Mouse (Mus musculus) NIH3T3 (cell line): Measurements from ENCODE around the gene Creb3l2.
"Not testable (repeated sequence)": the region's sequence is repeated elsewhere in the genome, so short reads cannot be mapped to it uniquely, and the experiment has no call there.

Experiments used
- DNase-seq: peaks from one replicate; pipeline ENCODE4 v3.0.0-alpha.2; 2012; ENCODE audit warnings: low read depth

Gene Creb3l2

DNA sequence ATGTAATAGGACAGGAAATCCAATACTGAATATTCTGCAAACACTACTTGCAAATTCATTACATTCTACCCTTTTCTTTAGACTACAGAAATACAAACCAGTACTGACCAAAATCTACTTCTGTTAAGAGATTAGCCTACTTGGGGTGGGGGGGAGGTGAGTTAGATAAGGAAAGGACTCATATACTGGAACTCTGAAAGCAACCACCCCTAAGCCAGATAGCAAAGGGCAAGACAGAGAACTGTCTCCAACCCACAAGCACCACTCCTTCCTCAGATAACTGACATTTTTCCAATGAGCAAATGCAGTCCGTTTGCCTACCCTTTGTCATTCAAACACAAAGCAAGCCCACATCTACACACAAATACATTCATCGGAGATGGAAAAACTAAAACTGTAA, 32.1 kb downstream of the Creb3l2 start:
- DNase-seq = no peak

DNA sequence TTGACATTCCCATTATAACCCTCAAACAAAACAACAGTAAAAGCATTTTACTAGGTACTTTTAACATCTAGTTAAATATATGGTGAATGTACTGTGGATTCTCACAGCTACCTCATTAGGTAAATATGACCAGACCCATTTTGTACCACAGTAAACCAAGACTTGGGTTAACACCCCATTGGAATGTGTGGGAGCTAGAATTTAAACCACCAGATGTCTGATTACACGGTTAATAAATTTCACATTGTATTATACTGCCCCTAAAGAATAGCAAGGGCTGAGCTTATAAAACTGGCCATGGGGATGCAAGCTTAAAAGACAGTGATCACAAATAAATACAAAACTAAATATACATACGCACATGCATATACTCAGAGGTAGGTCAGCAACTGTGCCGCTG, 34.1 kb downstream of the Creb3l2 start:
- no peak for DNase-seq

- no peak for DNase-seq
These were observed 35.0 kb downstream of the Creb3l2 start for GRCm38 (mm10) chr6:37406903-37407302.

- DNase-seq = no peak
These were observed 35.9 kb downstream of the Creb3l2 start for GRCm38 (mm10) chr6:37406018-37406417.

DNA sequence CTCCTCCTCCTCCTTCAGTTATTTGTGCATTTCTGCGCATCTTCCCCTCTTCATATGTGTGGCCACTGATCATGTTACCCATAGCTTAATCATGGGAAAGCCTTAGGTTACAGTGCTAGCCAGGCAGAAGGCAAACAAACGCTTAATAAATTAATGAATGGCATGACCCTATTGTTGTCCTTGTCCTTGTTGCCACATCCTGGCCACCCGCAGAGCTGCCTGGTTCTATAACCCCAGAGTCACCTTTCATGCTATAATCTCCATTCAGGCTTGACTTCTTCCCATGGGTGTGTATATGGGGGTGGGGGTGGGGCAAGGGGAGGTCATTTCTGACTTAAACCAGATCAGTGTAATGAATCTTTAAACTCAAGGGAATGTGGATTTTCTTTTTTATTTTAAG, 37.6 kb downstream of the Creb3l2 start:
- DNase-seq = no peak

DNA sequence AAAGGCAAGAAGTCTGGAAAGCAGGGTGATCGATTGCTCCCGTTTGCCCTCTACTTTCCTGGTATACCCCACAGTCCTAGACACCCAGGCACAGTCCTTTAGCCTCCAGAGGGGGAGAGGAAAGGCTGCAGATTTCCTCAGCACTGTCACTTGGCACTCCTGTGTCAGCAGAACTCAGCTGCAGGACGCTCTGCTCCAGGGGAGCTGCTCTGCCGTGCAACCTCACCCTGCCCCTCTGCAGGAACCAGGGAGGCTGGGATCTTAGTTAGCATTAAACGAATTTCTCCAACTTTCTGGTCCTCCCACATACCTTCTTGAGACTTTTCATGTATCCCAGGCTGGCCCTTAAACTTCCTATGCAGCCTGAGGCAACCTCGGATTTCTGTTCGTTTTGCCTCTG, 40.0 kb downstream of the Creb3l2 start:
- DNase-seq = no peak

DNA sequence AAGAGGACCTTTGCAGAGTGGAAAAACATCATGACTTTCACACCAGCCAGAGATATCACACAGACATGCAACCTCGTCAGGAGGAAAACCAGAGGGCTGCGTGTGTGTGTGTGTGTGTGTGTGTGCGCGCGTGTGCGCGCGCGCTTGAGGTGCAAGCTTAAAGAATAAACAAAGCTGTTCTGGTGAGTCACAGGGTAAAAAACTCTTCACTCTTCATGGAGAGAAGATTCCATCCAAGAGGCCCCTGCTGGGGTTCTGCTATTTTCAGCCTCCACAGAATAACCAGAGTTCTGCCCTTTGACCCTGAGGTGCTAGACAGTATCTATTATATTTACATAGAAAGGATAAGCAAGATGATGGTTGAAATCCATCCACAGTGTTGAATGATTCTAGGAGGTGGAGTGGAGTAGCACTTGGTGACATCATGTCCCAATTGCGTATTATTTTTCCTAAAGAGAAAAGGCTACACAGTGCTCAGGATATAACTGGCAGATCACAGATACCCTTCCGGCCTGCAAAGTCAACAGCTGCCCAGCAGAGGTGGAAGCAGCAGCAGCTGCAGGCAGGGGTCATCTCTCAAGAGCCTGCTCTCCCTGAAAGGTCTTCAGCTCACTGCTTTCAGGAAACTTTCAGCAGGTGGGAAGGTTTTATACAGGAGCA, 41.0 kb downstream of the Creb3l2 start:
- peak; percentile 57 for DNase-seq

GRCm38 (mm10) chr6:37400167-37400566, 41.8 kb downstream of the Creb3l2 start:
- DNase-seq = peak; percentile 73

- peak; percentile 64 for DNase-seq
These were observed 43.0 kb downstream of the Creb3l2 start for GRCm38 (mm10) chr6:37398943-37399342.

GRCm38 (mm10) chr6:37397973-37398372, 44.0 kb downstream of the Creb3l2 start:
- DNase-seq = no peak

DNA sequence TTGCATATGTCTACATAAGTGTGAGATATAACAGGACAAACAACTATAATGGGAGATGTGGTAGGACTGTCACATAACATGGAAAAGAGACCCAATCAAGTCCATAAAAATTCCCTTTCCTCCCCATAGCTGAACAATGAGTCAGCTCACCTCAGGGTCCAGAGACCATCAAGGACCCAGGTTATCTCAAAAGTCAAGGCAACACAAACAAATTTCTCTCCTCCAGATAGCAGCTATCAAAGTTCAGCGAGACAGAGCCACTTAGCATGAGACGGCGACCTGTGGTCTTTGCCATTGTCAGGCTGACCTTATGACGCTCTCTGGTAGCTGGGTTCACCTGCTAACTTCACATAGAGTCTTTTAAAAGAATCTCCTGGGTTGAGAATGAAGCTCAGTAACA, 44.7 kb downstream of the Creb3l2 start:
- no peak for DNase-seq

DNA sequence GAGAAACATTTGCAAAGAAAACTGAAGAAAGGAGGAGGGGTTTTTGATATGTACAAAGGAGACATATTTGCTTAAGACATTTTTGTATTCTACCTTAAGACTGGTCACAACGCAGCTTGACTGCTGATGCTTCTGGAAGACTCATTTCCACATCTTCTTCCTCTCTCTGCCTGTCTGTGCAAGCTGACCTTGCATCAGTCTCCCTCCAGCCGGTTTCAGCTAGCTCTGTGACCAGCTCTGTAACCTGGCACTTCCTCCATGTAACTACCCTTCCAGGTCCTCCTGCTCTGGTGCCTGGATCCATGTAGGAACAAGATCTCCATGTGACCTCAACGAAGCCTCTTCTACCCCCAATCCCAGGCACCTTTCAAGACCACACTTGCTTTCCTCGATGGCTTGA, 45.8 kb downstream of the Creb3l2 start:
- no peak for DNase-seq

GRCm38 (mm10) chr6:37393263-37393662, 48.7 kb downstream of the Creb3l2 start:
- DNase-seq = no peak

DNA sequence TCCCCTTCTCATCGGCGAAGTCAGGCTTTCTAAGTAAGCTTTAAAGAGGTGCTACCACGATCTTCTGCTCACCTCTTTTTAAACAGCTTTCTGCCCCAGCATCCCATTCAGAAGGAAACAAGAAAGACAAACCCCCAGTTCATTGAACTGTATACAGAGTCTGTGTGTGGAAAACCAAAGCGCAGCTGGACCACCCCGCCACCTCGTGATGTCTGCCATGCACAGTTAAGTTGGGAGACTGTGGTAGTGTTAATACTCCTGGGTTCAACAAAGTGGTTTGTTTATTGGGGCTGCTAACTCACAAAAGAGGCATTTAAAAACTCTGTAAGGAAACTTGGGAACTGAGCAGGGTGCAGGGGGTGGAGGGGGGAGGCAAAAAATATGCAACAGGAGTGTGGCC, 49.7 kb downstream of the Creb3l2 start:
- DNase-seq = no peak

- peak; percentile 73 for DNase-seq
These were observed 50.6 kb downstream of the Creb3l2 start for GRCm38 (mm10) chr6:37391313-37391712.

DNA sequence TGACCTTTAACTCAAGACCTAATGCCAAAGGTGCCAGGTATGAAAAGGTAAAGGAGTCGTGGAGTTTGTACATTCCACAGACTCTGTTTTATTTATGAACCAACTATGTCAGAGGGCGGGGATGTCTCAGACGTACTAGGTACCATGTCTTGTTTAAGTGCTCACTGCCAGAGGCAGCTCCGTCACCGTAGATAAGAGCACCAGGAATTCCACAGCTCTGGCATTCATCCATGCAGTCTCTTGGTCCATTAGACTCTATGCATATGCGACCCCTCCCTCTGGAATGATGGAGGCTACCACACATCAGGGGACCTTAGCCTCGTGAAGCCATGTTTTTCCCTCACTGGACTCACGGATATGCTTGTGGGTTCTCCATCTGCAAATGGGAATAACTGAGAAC, 53.0 kb downstream of the Creb3l2 start:
- DNase-seq = no peak

GRCm38 (mm10) chr6:37388501-37388900, 53.4 kb downstream of the Creb3l2 start:
- no peak for DNase-seq

DNA sequence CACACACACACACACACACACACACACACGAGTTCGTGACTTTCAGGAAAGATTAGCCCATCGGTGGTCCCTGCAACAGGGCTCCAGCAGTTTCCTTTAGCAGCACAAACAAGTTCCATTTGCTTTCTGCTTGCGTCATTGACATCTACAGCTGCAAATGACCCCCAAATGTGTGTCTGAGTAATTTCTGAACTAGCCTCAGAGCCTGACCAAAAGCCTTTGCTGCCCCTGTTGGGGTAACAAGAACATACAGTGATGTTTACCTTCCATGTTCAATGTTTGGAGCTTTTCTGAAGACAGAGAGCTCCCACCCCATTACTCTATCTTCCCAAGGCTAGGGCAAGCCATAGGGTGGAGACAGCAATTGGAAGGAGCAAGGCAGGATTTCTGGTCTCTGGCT, 54.7 kb downstream of the Creb3l2 start:
- no peak for DNase-seq

DNA sequence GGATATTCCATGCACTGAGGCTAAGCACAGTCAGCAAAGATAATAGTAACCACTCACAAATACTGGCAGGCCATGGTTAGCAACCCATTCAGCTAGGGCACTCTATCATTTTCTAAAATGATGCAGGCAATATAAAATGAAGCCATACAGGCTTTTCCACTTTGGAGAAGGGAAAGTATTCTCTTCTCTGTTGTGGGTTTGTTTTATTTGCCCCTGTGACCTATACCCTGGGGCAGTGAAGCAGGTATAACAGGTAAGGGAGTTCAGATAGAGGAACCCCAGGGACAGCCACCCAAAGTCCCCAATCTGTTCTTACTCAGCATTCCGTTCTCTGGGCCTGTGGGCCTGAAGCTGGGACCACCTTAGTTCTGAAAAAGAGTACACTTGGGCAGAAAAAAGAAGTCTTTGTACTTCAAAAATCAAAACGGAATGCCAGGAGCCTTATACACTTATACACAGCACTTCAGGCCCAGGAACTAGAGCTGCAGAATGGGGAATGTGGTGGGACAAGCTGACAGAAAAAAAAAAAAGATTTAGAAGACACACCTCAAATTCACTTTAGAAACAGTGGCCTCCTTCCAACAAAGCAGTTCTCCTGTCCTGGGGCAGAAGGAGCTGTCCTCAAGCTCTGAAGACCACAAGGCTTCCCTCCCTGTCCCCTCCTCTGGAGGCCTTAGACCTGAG, 56.2 kb downstream of the Creb3l2 start:
- no peak for DNase-seq

DNA sequence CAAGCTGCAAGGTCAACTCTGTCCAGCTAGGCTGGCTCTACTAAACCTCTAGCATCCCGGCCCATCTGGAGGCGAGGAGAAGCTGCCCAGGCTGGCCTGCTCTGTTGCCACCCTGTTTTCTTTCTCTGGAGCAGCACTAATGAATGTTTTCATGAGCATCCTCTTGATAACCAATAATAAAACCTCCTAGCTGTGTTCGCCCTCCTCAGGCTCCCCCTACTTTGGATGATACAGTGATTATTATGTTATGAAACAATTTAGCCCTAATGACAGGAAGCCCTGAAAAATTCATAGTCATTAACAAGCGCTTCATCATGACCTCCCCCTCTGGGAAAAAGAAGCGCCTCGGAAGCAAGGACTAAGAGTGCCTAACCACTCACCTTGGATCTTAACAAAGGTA, 59.2 kb downstream of the Creb3l2 start:
- no peak for DNase-seq

DNA sequence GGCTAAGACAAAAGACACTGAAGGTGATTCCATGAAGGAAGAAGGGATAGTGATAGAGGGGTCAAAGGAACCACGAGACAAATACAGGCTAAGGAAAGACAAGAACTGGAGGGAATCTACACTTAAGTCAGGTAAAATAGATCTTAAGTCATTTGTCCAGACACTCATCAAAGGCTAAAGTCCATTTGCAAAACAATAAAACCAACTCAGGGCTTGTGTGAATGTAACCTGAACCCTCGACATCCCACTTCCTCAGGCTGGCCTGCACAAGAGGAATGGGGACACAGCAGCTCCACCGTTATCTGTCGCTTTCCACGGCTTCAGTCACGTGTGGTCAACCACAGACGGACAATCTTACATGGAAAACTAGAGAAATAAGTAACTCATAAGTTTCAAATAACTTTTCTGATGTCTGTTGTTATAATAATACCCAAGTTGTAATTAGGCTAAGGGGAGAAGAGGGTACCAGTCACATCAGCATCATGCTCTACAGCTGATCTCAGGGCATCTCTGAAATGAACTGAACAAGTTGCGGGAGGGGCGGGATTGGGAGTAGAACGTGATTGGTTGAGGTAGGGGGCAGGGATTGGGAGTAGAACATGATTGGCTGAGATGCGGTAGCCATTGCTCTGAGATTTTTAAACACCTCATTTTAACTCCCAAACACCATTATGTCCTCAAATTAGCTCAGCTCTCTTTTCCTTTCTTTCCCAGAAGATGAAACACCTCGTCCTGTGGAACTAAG, 63.9 kb downstream of the Creb3l2 start:
- DNase-seq = no peak

GRCm38 (mm10) chr6:37377387-37377786, 64.6 kb downstream of the Creb3l2 start:
- not testable (repeated sequence) for DNase-seq

DNA sequence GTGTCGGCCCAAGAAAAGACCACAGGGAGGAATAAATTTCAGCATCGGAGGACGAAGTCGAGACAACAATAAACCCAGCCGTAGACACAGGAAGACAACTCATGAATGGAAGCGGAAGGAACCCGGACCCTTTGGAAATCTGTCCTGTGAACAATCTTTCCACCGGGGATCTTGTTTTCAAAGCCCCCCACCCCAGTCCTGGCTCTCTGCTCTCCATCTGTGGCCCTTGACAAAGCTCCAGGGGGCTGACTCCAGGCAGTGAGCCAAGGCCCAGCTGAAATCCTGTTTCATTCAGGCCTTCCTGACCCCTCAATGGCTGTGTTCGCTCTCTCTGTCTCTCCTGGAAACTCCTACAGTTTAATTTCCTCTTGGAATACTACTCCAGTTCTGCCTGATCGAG, 66.5 kb downstream of the Creb3l2 start:
- DNase-seq = no peak
